Mouse (Mus musculus): ENCODE data around the gene Sirt6. TPM values are rescaled to one million over a fixed set of nuclear protein-coding genes. Genes with fewer than 3 reads are reported as not detected.

Sirt6 gene
- total and polyA plus RNA-seq, 2 experiments from 2014 or later, result 16.2 to 24.7 TPM

DNA sequence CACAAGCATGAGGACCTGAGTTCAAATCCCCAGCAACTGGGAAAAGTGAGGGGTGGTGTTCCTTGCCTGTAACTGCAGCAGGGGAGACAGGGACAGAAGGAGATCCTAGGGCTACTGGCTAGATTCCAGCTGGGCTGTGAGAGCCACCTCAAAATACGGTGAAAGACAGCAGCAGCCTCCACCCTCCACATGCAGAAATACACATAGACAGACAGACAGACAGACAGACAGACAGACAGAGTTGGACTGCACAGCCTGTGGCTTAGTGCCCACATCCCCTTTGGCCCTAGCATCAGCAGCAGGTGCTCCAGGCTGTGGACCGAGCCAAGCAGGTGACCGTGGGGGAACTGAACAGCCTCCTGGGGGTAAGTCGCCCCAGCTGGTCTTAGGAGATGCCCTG, 47.6 kb downstream of the Sirt6 start:
- Histone ChIP-seq H3K9ac (replicated peaks; ENCODE audit: low read depth, low read length) (no peak overlapping the region), H3K4me1 (ENCODE audit: control insufficient read depth, insufficient read depth) (peaks cover 9% of the 10 kb centered on the region; the same call in 1 of the 2 replicates), H3K4me2 (ENCODE audit: low read depth, low read length) (no peak overlapping the region), H3K36me3 (replicated peaks; ENCODE audit: control insufficient read depth, insufficient read depth, low read length) (peaks cover 6% of the 10 kb centered on the region; the same call in 1 of the 2 replicates), H3K9me3 (replicated peaks; ENCODE audit: control insufficient read depth, low read length) (no peaks in the 10 kb centered on the region), H3K27me3 (ENCODE audit: control insufficient read depth, insufficient read depth, low read length) (no peaks in the 10 kb centered on the region), H3K27ac (ENCODE audit: low read depth) (no peak overlapping the region), H3K4me3 (ENCODE audit: low read depth, low read length) (no peak overlapping the region)
- ATAC-seq (ENCODE audit: insufficient read depth, low read depth), result no peak
- TF ChIP-seq CTCF (IDR thresholded peaks at IDR 0.05; ENCODE audit: low read depth), result no peak
- TF ChIP-seq EP300 (IDR thresholded peaks at IDR 0.05; ENCODE audit: low read depth), result no peak
- no peak for DNase-seq (ENCODE audit: low spot score)
- WGBS, result 63% methylated on average over 4 of the region's 4 CpGs

DNA sequence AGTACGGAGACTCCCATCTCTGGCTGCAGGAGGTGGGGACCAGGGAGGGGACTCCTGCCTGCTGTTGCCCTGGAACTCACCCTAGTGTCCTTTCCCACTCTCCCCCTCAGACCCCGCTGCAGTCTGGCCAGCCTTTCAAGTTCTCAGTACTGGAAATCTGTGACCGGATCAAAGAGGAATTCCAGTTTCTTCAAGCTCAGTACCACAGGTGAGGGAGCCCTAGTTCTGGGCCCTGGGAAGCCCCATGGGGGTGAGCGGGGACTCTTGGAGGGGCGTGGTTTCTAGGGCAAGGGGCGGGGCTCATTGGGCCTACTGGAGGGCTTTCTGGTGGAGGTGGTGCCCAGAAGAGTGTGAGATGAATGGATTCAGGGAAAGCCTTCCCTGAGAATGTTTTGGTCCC, 51.9 kb downstream of the Sirt6 start:
- H3K27me3 ChIP-seq (ENCODE audit: control insufficient read depth, insufficient read depth, low read length), result no peaks in the 10 kb centered on the region
- ATAC-seq (ENCODE audit: insufficient read depth, low read depth) (no peak), DNase-seq (ENCODE audit: low spot score) (no peak)
- peak overlapping the region; percentile 70 for H3K4me3 ChIP-seq (ENCODE audit: low read depth, low read length)
- no peaks in the 10 kb centered on the region for H3K9me3 ChIP-seq (replicated peaks; ENCODE audit: control insufficient read depth, low read length)
- peak overlapping the region; percentile 79 for H3K4me2 ChIP-seq (ENCODE audit: low read depth, low read length)
- no peak overlapping the region for H3K27ac ChIP-seq (ENCODE audit: low read depth)
- TF ChIP-seq CTCF (IDR thresholded peaks at IDR 0.05; ENCODE audit: low read depth) (no peak), EP300 (IDR thresholded peaks at IDR 0.05; ENCODE audit: low read depth) (no peak)
- WGBS, result 4% methylated on average over 6 of the region's 6 CpGs
- H3K36me3 ChIP-seq (replicated peaks; ENCODE audit: control insufficient read depth, insufficient read depth, low read length), result no peaks in the 10 kb centered on the region; the same call in 1 of the 2 replicates
- peaks cover 19% of the 10 kb centered on the region for H3K4me1 ChIP-seq (ENCODE audit: control insufficient read depth, insufficient read depth)
- H3K9ac ChIP-seq (replicated peaks; ENCODE audit: low read depth, low read length), result peak overlapping the region; percentile 62

DNA sequence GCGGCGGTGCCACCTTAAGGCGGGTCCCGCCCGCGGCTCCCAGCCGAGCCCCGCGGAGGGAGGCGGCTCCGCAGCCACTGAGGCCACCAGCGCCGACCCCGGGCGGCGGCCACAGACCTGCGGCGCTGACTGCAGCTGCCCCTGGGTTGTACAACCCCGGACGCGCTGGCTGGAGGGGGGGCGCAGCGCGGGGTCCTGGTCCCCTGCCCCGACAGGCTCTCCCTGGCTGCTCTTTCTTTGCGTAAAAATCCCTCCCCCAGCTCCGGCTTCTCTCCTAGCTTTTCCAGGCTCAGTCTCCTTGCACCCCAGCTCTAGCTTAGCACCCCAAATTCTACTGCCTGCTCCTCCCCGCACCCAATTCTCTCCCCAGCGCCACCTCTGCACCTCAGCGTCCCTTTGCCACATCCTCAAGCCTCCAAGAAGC, 52.4 kb downstream of the Sirt6 start:
- no peak for ATAC-seq (ENCODE audit: insufficient read depth, low read depth)
- Histone ChIP-seq H3K9ac (replicated peaks; ENCODE audit: low read depth, low read length) (peak overlapping the region; percentile 62), H3K9me3 (replicated peaks; ENCODE audit: control insufficient read depth, low read length) (no peaks in the 10 kb centered on the region), H3K4me2 (ENCODE audit: low read depth, low read length) (peak overlapping the region; percentile 79), H3K4me1 (ENCODE audit: control insufficient read depth, insufficient read depth) (peaks cover 17% of the 10 kb centered on the region), H3K4me3 (ENCODE audit: low read depth, low read length) (peak overlapping the region; percentile 70), H3K27me3 (ENCODE audit: control insufficient read depth, insufficient read depth, low read length) (no peaks in the 10 kb centered on the region), H3K36me3 (replicated peaks; ENCODE audit: control insufficient read depth, insufficient read depth, low read length) (no peaks in the 10 kb centered on the region; the same call in 1 of the 2 replicates), H3K27ac (ENCODE audit: low read depth) (no peak overlapping the region)
- TF ChIP-seq CTCF (IDR thresholded peaks at IDR 0.05; ENCODE audit: low read depth) (no peak), EP300 (IDR thresholded peaks at IDR 0.05; ENCODE audit: low read depth) (no peak)
- peak; percentile 52 for DNase-seq (ENCODE audit: low spot score)
- WGBS, result 1% methylated on average over 22 of the region's 30 CpGs

DNA sequence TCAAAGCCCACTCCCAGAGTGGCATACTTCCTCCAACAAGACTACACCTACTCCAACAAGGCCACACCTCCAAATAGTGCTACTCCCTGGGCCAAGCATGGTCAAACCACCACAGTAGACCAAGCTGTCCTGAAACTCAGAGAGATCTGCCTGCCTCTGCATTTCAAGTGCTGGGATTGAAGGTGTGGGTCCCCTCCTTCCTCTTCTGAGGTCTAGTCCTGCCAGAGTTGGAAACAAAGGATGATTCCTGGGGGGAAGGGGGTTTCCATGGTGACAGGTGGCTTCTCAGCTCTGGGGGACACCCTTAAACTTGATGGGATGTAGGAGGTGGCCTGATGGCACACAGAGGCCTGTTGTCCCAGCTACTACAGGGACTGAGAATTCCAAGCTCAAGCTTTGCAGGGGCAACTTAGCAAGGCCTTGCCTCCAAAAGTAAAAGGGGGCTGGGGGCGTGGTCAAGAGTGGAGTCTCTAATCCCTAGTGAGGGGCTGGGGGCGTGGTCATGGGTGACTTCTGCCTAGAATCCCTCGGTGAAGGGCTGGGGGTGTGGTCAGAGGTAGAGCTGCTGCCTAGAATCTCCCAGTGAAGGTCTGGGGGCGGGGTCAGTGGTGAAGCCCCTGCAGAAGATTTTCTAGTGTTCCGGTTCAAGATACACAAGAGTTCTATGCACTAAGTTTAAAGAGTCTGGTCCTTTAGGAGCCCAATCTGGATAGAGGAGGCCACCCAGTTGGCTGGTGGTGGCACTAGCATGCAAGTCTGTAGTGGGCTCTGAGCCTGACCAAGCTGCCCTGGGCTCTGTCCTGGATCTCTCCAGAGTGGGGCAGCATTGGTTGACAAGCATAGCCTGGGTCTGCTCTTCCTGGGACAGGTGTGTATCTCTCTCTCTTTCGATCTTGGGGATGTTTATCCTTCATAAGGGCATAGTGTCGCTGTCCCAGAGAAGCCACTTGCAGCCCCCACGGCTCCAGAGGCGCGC, 53.2 kb downstream of the Sirt6 start, which contains the start of gene Tle2:
TSS of gene Tle2 (plus strand) at position 481 of the 976 bp plus-strand sequence.
- H3K4me1 ChIP-seq (ENCODE audit: control insufficient read depth, insufficient read depth), result peaks cover 18% of the 10 kb centered on the region
- peak within 1 kb of the TSS; percentile 70 for H3K4me3 ChIP-seq (ENCODE audit: low read depth, low read length)

DNA sequence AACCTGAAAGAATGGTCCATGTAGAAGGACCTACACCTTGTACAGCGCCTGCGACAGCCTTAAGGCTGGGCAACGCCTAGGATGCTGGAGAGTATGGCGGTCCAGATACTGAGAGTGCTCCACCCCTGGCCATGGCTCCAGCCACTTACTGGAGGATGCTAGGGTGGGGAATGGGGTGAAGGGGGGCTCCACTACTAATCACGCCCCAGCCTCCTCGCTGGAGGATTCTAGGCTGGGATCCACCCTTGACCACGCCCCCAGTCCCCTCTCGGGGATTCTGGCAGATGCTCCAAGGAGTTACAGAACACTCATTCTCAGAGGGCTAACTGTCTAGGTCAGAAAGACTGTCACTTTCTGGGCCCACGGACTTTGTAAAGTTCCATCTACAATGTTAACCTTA, 54.6 kb downstream of the Sirt6 start:
- no peak overlapping the region for H3K9ac ChIP-seq (replicated peaks; ENCODE audit: low read depth, low read length)
- H3K36me3 ChIP-seq (replicated peaks; ENCODE audit: control insufficient read depth, insufficient read depth, low read length), result no peaks in the 10 kb centered on the region
- DNase-seq (ENCODE audit: low spot score), result no peak
- H3K4me1 ChIP-seq (ENCODE audit: control insufficient read depth, insufficient read depth), result peaks cover 30% of the 10 kb centered on the region
- no peak overlapping the region for H3K4me3 ChIP-seq (ENCODE audit: low read depth, low read length)
- TF ChIP-seq EP300 (IDR thresholded peaks at IDR 0.05; ENCODE audit: low read depth) (no peak), CTCF (IDR thresholded peaks at IDR 0.05; ENCODE audit: low read depth) (no peak)
- no peaks in the 10 kb centered on the region for H3K9me3 ChIP-seq (replicated peaks; ENCODE audit: control insufficient read depth, low read length)
- ATAC-seq (ENCODE audit: insufficient read depth, low read depth), result no peak
- H3K27ac ChIP-seq (ENCODE audit: low read depth), result no peak overlapping the region
- 38% methylated on average over 9 of the region's 9 CpGs for WGBS
- H3K27me3 ChIP-seq (ENCODE audit: control insufficient read depth, insufficient read depth, low read length), result no peaks in the 10 kb centered on the region
- H3K4me2 ChIP-seq (ENCODE audit: low read depth, low read length), result no peak overlapping the region

More for the DNA sequence above, 53.2 kb downstream of the Sirt6 start, which contains the start of gene Tle2:
- peak within 1 kb of the TSS; percentile 62 for H3K9ac ChIP-seq (replicated peaks; ENCODE audit: low read depth, low read length)
- H3K27me3 ChIP-seq (ENCODE audit: control insufficient read depth, insufficient read depth, low read length), result no peaks in the 10 kb centered on the region
- ATAC-seq (ENCODE audit: insufficient read depth, low read depth), result no peak
- 33% methylated on average over 8 of the region's 10 CpGs for WGBS
- DNase-seq (ENCODE audit: low spot score), result no peak
- H3K9me3 ChIP-seq (replicated peaks; ENCODE audit: control insufficient read depth, low read length), result no peaks in the 10 kb centered on the region
- H3K27ac ChIP-seq (ENCODE audit: low read depth), result no peak within 1 kb of the TSS
- TF ChIP-seq CTCF (IDR thresholded peaks at IDR 0.05; ENCODE audit: low read depth) (peak; percentile 36), EP300 (IDR thresholded peaks at IDR 0.05; ENCODE audit: low read depth) (no peak)
- peak within 1 kb of the TSS; percentile 79 for H3K4me2 ChIP-seq (ENCODE audit: low read depth, low read length)
- no peaks in the 10 kb centered on the region; the same call in 1 of the 2 replicates for H3K36me3 ChIP-seq (replicated peaks; ENCODE audit: control insufficient read depth, insufficient read depth, low read length)

All from heart, postnatal 0 days (tissue).